Mouse (Mus musculus) lung, postnatal 0 days (tissue): ENCODE measurements around the gene Axin1.

Experiments
- CTCF ChIP-seq: IDR thresholded peaks from 2 replicates; pipeline ENCODE4 v1.5.1; 2016; ENCODE audit warnings: antibody characterized with exemption, mild to moderate bottlenecking
- EP300 ChIP-seq: IDR thresholded peaks from 2 replicates; pipeline ENCODE4 v1.6.1; 2016; ENCODE audit warnings: antibody characterized with exemption, mild to moderate bottlenecking, control low read depth

DNA sequence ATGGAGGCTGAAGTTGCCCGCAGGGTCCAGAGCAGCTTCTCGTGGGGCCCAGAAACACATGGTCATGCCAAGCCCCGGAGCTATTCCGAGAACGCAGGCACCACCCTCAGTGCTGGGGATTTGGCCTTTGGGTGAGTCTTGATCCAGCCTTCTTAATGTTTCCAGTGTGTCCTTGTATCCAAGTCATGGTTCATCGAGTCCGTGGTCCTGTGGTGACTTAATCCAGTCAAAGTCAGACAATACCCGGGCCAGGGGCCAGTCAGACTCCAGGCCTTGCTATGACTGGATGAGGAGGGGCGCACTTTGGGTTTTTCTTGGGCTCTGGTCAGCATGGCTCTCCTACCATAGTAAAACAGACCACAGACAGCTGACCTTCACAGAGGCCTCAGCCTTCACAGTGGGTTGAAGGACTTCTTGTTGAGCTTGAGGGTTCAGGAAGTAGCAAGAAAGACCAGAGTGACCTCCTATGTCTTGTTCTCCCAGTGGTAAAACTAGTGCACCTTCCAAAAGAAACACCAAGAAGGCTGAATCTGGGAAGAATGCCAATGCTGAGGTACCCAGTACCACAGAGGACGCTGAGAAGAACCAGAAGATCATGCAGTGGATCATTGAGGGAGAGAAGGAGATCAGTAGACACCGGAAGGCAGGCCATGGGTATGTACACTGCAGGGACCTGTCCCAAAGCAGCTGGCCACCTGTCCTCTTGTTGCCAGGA is 49.8 kb downstream of the Axin1 start:
- TF ChIP-seq CTCF (no peak), EP300 (no peak)
